Mouse (Mus musculus) MEL (cell line): ENCODE measurements at regions not wholly inside any gene's neighbourhood (a gene's known extent, or its start where the extent isn't known, plus 50 kb on each side); places are given as distances from the start of the nearest gene placed in this dataset.
A peak's percentile ranks its signal among the peaks of the same experiment; 100 is the strongest.

Source experiments
- DNase-seq: peaks from one replicate; pipeline ENCODE4 v3.0.0; 2011; ENCODE audit warnings: low read depth, low spot score
- H3K27ac ChIP-seq: 2 replicates; pipeline ENCODE4 v1.5.1; 2012; ENCODE audit warnings: low read depth, mild to moderate bottlenecking, control low read depth, low read length, moderate library complexity; ENCODE audit not compliant: control insufficient read depth
- H3K27me3 ChIP-seq, 2 experiments: fragments of 150-350 bp in 1 of 2; sonication (generic) in 1 of 2; 2 replicates each; pipeline ENCODE4 v1.6.1; 2012; ENCODE audit warnings: low read length in 2 of 2, mild to moderate bottlenecking in 2 of 2, improper control_type of control experiment in 1 of 2, moderate library complexity in 1 of 2; ENCODE audit not compliant: insufficient read depth in 2 of 2, control insufficient read depth in 1 of 2
- H3K36me3 ChIP-seq, 2 experiments: 2 replicates each; pipeline ENCODE4 v1.6.1; 2012 to 2014; ENCODE audit warnings: low read length in 2 of 2, improper control_type of control experiment in 1 of 2, inconsistent platforms in 1 of 2, mild to moderate bottlenecking in 1 of 2; ENCODE audit not compliant: insufficient read depth in 2 of 2, control insufficient read depth in 1 of 2
- H3K4me1 ChIP-seq, 2 experiments: fragments of 150-350 bp in 1 of 2; sonication (generic) in 1 of 2; 2 replicates each; pipeline ENCODE4 v1.6.1; 2012; ENCODE audit warnings: low read length in 2 of 2, improper control_type of control experiment in 1 of 2, mild to moderate bottlenecking in 1 of 2; ENCODE audit not compliant: insufficient read depth in 2 of 2, control insufficient read depth in 1 of 2
- H3K4me3 ChIP-seq, 2 experiments: fragments of 150-350 bp in 1 of 2; sonication (generic) in 1 of 2; 2 replicates each; pipeline ENCODE4 v1.5.1; 2012; ENCODE audit warnings: low read depth in 2 of 2, low read length in 2 of 2, mild to moderate bottlenecking in 2 of 2, moderate library complexity in 2 of 2, control low read depth in 1 of 2, improper control_type of control experiment in 1 of 2; ENCODE audit not compliant: control insufficient read depth in 1 of 2, insufficient read depth in 1 of 2
- H3K79me2 ChIP-seq: 2 replicates; pipeline ENCODE4 v1.6.1; 2012; ENCODE audit warnings: mild to moderate bottlenecking, low read length, moderate library complexity; ENCODE audit not compliant: control insufficient read depth, poor library complexity, insufficient read depth
- H3K9ac ChIP-seq: 2 replicates; pipeline ENCODE4 v1.6.1; 2012; ENCODE audit warnings: low read depth, mild to moderate bottlenecking, control low read depth, low read length, moderate library complexity; ENCODE audit not compliant: control insufficient read depth, poor library complexity, severe bottlenecking
- H3K9me3 ChIP-seq: fragments of 150-350 bp; sonication (generic); replicated peaks from 2 replicates; pipeline ENCODE4 v1.6.1; 2012; ENCODE audit warnings: mild to moderate bottlenecking, low read length, improper control_type of control experiment, moderate library complexity; ENCODE audit not compliant: insufficient read depth
- BHLHE40 ChIP-seq: IDR thresholded peaks from 2 replicates; pipeline ENCODE4 v1.6.1; 2012; ENCODE audit warnings: low read depth, mild to moderate bottlenecking, inconsistent platforms, low read length, improper control_type of control experiment, borderline replicate concordance
- CHD1 ChIP-seq: IDR thresholded peaks from 2 replicates; pipeline ENCODE4 v1.6.1; 2012; ENCODE audit warnings: low read depth, mild to moderate bottlenecking, inconsistent platforms, low read length, improper control_type of control experiment
- EP300 ChIP-seq, 2 experiments: IDR thresholded peaks; 2 replicates each; pipeline ENCODE4 v1.6.1; 2011; ENCODE audit warnings: improper control_type of control experiment in 2 of 2, low read length in 2 of 2, low read depth in 1 of 2, mild to moderate bottlenecking in 1 of 2
- ETS1 ChIP-seq: IDR thresholded peaks from 2 replicates; pipeline ENCODE4 v1.6.1; 2012; ENCODE audit warnings: low read depth, mild to moderate bottlenecking, inconsistent platforms, low read length, improper control_type of control experiment, moderate library complexity
- GABPA ChIP-seq: IDR thresholded peaks from 2 replicates; pipeline ENCODE4 v1.6.1; 2012; ENCODE audit warnings: low read depth, mild to moderate bottlenecking, inconsistent platforms, low read length, improper control_type of control experiment, moderate library complexity
- MAFK ChIP-seq: IDR thresholded peaks from 2 replicates; pipeline ENCODE4 v1.6.1; 2011; ENCODE audit warnings: low read depth, mild to moderate bottlenecking, low read length, improper control_type of control experiment, borderline replicate concordance
- MAZ ChIP-seq: IDR thresholded peaks from 2 replicates; pipeline ENCODE4 v1.6.1; 2012; ENCODE audit warnings: low read depth, mild to moderate bottlenecking, inconsistent platforms, low read length, improper control_type of control experiment
- MYB ChIP-seq: IDR thresholded peaks from 2 replicates; pipeline ENCODE4 v1.6.1; 2011; ENCODE audit warnings: mild to moderate bottlenecking, low read depth, low read length, improper control_type of control experiment
- POLR2AphosphoS5 ChIP-seq: IDR thresholded peaks from 2 replicates; pipeline ENCODE4 v1.6.1; 2012; ENCODE audit warnings: low read depth, borderline replicate concordance, mild to moderate bottlenecking, inconsistent platforms, low read length, moderate library complexity, mixed read lengths
- USF2 ChIP-seq, 2 experiments: IDR thresholded peaks; 2 replicates each; pipeline ENCODE4 v1.6.1; 2011 to 2012; ENCODE audit warnings: improper control_type of control experiment in 2 of 2, low read length in 2 of 2, borderline replicate concordance in 1 of 2, inconsistent platforms in 1 of 2, low read depth in 1 of 2, mild to moderate bottlenecking in 1 of 2; ENCODE audit not compliant: insufficient read depth in 1 of 2

DNA sequence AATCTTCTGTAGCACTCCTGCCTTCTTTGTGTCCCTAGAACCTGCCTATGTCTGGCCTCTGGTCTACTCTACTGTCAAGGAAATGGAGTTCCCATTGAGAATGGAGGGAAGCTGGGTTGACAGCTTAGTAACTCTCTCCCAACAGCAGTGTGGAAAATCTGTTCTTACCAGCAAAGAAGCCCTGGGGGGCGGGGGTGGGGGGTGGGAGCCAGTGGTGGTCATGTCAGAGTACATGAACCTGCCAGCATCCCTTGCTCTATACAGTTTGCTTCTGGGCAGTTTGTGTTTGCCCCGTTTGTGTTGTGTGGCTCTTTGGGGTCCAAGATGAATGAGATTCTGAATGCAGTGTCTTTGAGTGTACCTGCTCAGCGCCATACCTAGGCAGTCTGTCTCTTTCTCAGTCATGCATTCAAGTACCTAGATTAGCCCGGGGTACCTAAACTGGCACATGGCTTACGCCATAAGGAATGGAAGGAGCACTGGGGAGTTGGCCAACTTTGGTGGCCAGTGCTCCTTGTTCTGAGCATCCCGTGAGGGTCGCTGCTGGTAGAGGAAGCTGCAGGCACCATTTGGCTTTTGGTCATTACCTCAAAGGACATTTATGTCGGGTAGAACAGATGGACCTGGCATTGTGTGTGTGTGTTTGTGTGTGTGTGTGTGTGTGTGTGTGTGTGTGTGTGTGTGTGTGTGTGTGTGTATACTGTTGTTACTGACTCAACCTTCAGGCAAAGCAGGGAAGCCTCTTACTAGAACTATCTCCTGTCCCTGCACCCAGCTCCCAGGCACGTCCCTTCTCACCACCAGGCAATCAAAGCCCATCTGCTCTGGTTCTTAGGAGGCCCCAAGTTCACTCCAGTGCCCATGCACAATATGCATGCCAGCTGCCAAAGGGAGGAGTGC lies 227.6 kb upstream of the 1700012A03Rik start:
- Histone ChIP-seq H3K27ac (no peak overlapping the region), H3K36me3 (peaks cover 0 to 3% of the 10 kb centered on the region in 2 experiments; a peak in 1 of 4 replicates), H3K79me2 (no peaks in the 10 kb centered on the region), H3K9me3 (no peaks in the 10 kb centered on the region), H3K4me1 (peaks cover 3 to 4% of the 10 kb centered on the region in 2 experiments; a peak in 3 of 4 replicates), H3K9ac (no peak overlapping the region), H3K4me3 (no peak overlapping the region), H3K27me3 (no peaks in the 10 kb centered on the region)
- no peak for TF ChIP-seq CHD1
- no peak for TF ChIP-seq USF2 (IDR thresholded peaks at IDR 0.05; ENCODE audit: borderline replicate concordance in 1 of 2, insufficient read depth in 1 of 2, low read depth in 1 of 2, low read length in 2 of 2)
- TF ChIP-seq EP300 (IDR thresholded peaks at IDR 0.05; ENCODE audit: low read depth in 1 of 2, low read length in 2 of 2) = no peak
- DNase-seq = no peak

DNA sequence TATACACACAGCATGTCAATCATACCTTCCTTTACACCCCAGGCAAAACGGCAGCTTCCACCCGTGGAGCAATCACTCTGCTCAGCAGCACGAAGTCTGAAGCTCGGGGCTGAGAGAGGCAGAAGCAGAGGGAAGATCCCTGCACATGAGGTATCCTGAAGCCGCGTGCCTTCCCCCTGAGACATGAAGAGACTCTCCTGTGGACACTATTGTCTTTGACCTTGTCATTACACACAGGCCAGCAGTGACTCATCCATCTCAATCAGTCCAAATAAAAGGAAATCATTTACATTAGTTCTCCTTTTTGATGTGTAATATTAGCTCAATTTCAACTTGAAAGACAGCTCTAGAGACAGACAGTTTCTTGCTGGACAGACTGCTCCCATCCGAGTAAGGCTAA lies 228.4 kb upstream of the 1700012A03Rik start:
- TF ChIP-seq BHLHE40 = no peak
- TF ChIP-seq MAZ = no peak
- no peak for TF ChIP-seq CHD1
- no peak for TF ChIP-seq MYB
- TF ChIP-seq, all 39 proteins: peak for 0
- Histone ChIP-seq H3K27ac (no peak overlapping the region), H3K27me3 (no peaks in the 10 kb centered on the region), H3K4me3 (no peak overlapping the region), H3K9ac (no peak overlapping the region), H3K36me3 (peaks cover 0 to 5% of the 10 kb centered on the region in 2 experiments; a peak in 1 of 4 replicates), H3K4me1 (peaks cover 3 to 4% of the 10 kb centered on the region in 2 experiments; a peak in 3 of 4 replicates), H3K9me3 (no peaks in the 10 kb centered on the region), H3K79me2 (no peaks in the 10 kb centered on the region)
- no peak for DNase-seq

DNA sequence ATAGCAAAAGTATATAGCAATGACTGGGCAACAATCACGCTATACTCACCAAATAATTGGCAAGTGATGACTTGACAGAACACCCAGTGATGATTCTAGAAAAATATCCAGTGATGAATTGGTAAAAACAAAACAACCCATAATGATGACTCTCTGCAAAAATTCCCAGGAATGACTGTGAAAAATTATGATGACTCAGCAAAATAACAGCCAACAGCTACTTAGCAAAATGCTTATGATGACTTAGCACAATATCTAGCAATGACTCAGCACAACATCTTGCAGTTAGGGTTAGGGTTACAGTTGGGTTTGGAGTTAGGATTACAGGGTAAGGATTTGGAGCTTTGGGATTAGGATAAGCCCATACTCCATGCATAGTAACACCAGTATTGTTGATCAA lies 232.4 kb upstream of the 1700012A03Rik start:
- TF ChIP-seq EP300 (IDR thresholded peaks at IDR 0.05; ENCODE audit: low read depth in 1 of 2, low read length in 2 of 2) = peak; percentile 16 to 17; a peak in 2 of 4 replicates
- peak; percentile 36; the same call in 1 of the 2 replicates for TF ChIP-seq GABPA
- TF ChIP-seq ETS1 = 0 out of 2 replicates have a peak, but pooled peaks have one; percentile 8
- peak; percentile 99 for TF ChIP-seq MAFK
- no peak for TF ChIP-seq POLR2AphosphoS5
- no peak overlapping the region for H3K27ac ChIP-seq
- no peak overlapping the region for H3K4me3 ChIP-seq
- H3K79me2 ChIP-seq = no peaks in the 10 kb centered on the region
- H3K9ac ChIP-seq = no peak overlapping the region
- H3K36me3 ChIP-seq = peaks cover 0 to 5% of the 10 kb centered on the region in 2 experiments; a peak in 1 of 4 replicates
- peaks cover 3 to 4% of the 10 kb centered on the region in 2 experiments; a peak in 3 of 4 replicates for H3K4me1 ChIP-seq
- peak; percentile 43 for DNase-seq
- H3K9me3 ChIP-seq = no peaks in the 10 kb centered on the region
- H3K27me3 ChIP-seq = no peaks in the 10 kb centered on the region
